In the genomic region with DNA sequence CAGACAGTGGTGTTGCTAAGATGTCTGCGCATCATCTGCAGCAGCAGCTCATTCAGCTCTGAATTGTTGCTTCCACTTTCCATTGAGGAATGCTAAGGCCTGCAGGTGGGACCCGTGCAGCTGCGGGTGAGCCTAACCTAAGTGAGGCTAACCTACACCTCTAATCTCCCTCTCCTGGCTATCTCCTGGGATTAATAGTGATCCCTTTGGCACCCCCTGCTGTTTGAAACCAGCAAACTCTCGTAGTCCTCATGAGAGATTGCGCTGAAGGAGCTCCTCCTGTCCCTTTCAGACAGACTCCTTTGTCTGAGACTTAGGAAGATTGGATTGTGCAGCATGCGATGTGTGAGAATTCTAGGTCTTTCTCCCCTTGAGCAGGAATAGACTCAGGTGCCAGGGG, we compare ENCODE assay signal across 8 mouse cellular contexts.
A peak's percentile ranks its signal among the peaks of the same experiment; 100 is the strongest.
DNase-seq lines count a peak whose midpoint lies in the region; ATAC-seq and TF ChIP-seq lines count a peak whose summit lies in the region.

No protein-coding gene starts in this region.

- no peaks in the 10 kb centered on the region for H3K4me1 ChIP-seq in neural tube, embryonic 15.5 days
- no peaks in the 10 kb centered on the region for H3K4me1 ChIP-seq in cortical plate, adult 2 months (ENCODE audit: control insufficient read depth, insufficient read depth, low read length)
- H3K4me1 ChIP-seq in kidney, postnatal 0 days (replicated peaks; ENCODE audit: insufficient read depth, low read length), result no peaks in the 10 kb centered on the region

- TF ChIP-seq CTCF in cortical plate, adult 2 months (IDR thresholded peaks at IDR 0.05; ENCODE audit: extremely low read depth, insufficient read depth, low read length), result peak; percentile 46; the same call in 1 of the 2 replicates
- peak; percentile 81 for TF ChIP-seq CTCF in kidney, postnatal 0 days (IDR thresholded peaks at IDR 0.05; ENCODE audit: low read depth)

- no peak for ATAC-seq in neural tube, embryonic 15.5 days (ENCODE audit: low FRiP score)
- ATAC-seq in kidney, postnatal 0 days (replicated peaks; ENCODE audit: low FRiP score, low read depth), result no peak; the same call in 1 of the 2 replicates

- H3K4me2 ChIP-seq in neural tube, embryonic 15.5 days, result no peak overlapping the region
- H3K4me2 ChIP-seq in kidney, postnatal 0 days (ENCODE audit: low read length), result no peak overlapping the region

- peak; percentile 17 to 23 for DNase-seq in cerebellum, adult 18-20 months
- DNase-seq in cerebellum, adult 9-11 months, result no peak
- DNase-seq in neural tube, embryonic 10.5 days (ENCODE audit: extremely low spot score, low spot score), result peak; percentile 32
- DNase-seq in kidney, postnatal 0 days (ENCODE audit: low spot score), result peak; percentile 80
- peak; percentile 31 to 69 for DNase-seq in lung, adult 18-20 months
- peak; percentile 42 to 60 for DNase-seq in right cerebral cortex, postnatal 10 days (ENCODE audit: low spot score in 2 of 2)

- no peak overlapping the region for H3K4me3 ChIP-seq in neural tube, embryonic 15.5 days (replicated peaks)
- no peak overlapping the region for H3K4me3 ChIP-seq in cortical plate, adult 2 months (ENCODE audit: insufficient read depth, low read length)
- no peak overlapping the region for H3K4me3 ChIP-seq in kidney, postnatal 0 days (replicated peaks; ENCODE audit: low read depth, low read length)

- no peaks in the 10 kb centered on the region for H3K9me3 ChIP-seq in neural tube, embryonic 15.5 days (replicated peaks)
- no peaks in the 10 kb centered on the region for H3K9me3 ChIP-seq in kidney, postnatal 0 days (replicated peaks; ENCODE audit: low read length)

- H3K27ac ChIP-seq in neural tube, embryonic 15.5 days (replicated peaks), result no peak overlapping the region
- H3K27ac ChIP-seq in cortical plate, adult 2 months (ENCODE audit: insufficient read depth, low read length), result no peak overlapping the region
- no peak overlapping the region for H3K27ac ChIP-seq in kidney, postnatal 0 days

- WGBS in neural tube, embryonic 15.5 days, result 52% methylated on average over 6 of the region's 6 CpGs
- WGBS in kidney, postnatal 0 days, result 47% methylated on average over 6 of the region's 6 CpGs

- H3K9ac ChIP-seq in neural tube, embryonic 15.5 days (replicated peaks), result no peak overlapping the region
- no peak overlapping the region for H3K9ac ChIP-seq in kidney, postnatal 0 days (ENCODE audit: low read depth, low read length)

- TF ChIP-seq POLR2A in cortical plate, adult 2 months (IDR thresholded peaks at IDR 0.05; ENCODE audit: extremely low read depth, insufficient read depth, low read length), result no peak

- no peaks in the 10 kb centered on the region for H3K27me3 ChIP-seq in neural tube, embryonic 15.5 days (replicated peaks)
- no peaks in the 10 kb centered on the region for H3K27me3 ChIP-seq in kidney, postnatal 0 days (ENCODE audit: insufficient read depth, low read length)

- H3K36me3 ChIP-seq in neural tube, embryonic 15.5 days, result no peaks in the 10 kb centered on the region
- H3K36me3 ChIP-seq in kidney, postnatal 0 days (ENCODE audit: insufficient read depth, low read length), result no peaks in the 10 kb centered on the region
